Mouse (Mus musculus) bone marrow, adult 2 months (tissue): Measurements from ENCODE around the gene Slc22a4. TPM values are rescaled to one million over a fixed set of nuclear protein-coding genes. Genes with fewer than 3 reads are reported as not detected.

ENCODE experiments used
- polyA plus RNA-seq: library from polyadenylated mRNA; stranded (reverse); fragments of >200 nt; gene quantifications from 2 replicates; pipeline ENCODE4 v1.2.4, GENCODE M21; 2011; ENCODE audit warnings: low replicate concordance; ENCODE audit not compliant: missing spikeins, insufficient read depth, insufficient read length

Slc22a4 gene
- polyA plus RNA-seq, 1 experiment = 34.8 TPM

Other genes starting within 250 kb of the Slc22a4 start
- 1.4 and 7.8 TPM in 2 replicates for gene Gm12216, start 168.8 kb downstream of the Slc22a4 start, polyA plus RNA-seq
- gene Slc22a5, start 136.4 kb downstream of the Slc22a4 start, polyA plus RNA-seq = 4.0 and 6.5 TPM in 2 replicates
- 3.1 and 6.3 TPM in 2 replicates for gene Slc22a21, start 47.8 kb downstream of the Slc22a4 start, polyA plus RNA-seq
- gene Pdlim4, start 40.9 kb upstream of the Slc22a4 start, polyA plus RNA-seq = 3.7 and 3.8 TPM in 2 replicates
- gene P4ha2, start 72.0 kb upstream of the Slc22a4 start, polyA plus RNA-seq = 5.1 and 9.4 TPM in 2 replicates
- not detected in 2 replicates for gene Csf2, start 221.6 kb upstream of the Slc22a4 start, polyA plus RNA-seq
- gene Il3, start 239.2 kb upstream of the Slc22a4 start, polyA plus RNA-seq = not detected in 2 replicates